Mouse (Mus musculus): ENCODE data around the gene Exoc4. TPM values are rescaled to one million over a fixed set of nuclear protein-coding genes. Genes with fewer than 3 reads are reported as not detected.

The Exoc4 gene
- polyA plus RNA-seq, 1 experiment from 2014 or later = 40.5 TPM

DNA sequence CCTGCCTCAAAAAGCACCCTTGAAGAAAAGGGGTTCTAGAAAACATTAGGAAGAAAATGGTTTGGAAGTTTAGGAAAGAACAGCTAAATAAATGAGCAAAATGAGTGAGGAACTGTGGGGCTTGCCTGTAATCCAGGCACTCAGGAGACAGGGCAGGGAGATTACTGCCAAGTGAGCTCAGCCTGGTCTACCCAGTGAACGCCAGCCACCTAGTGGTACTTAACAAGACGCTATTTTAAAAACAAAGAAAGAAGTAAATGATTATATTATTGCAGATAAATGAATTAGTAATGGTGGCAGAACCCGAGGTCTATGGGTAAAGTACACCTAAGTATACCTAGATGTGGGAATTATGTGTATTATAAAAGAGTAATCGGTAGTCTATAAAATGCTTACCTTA lies 651.7 kb downstream of the Exoc4 start:
- H3K4me2 ChIP-seq = no peak overlapping the region
- H3K9ac ChIP-seq = no peak overlapping the region
- no peaks in the 10 kb centered on the region for H3K9me3 ChIP-seq (replicated peaks)
- no peak overlapping the region for H3K27ac ChIP-seq (ENCODE audit: poor library complexity, severe bottlenecking)
- no peaks in the 10 kb centered on the region for H3K27me3 ChIP-seq (replicated peaks)
- peaks cover 16% of the 10 kb centered on the region; the same call in 1 of the 2 replicates for H3K4me1 ChIP-seq (replicated peaks)
- 59% methylated on average over 4 of the region's 4 CpGs for WGBS
- H3K4me3 ChIP-seq = no peak overlapping the region
- no peaks in the 10 kb centered on the region for H3K36me3 ChIP-seq
- ATAC-seq (ENCODE audit: insufficient number of reproducible peaks, low FRiP score) = no peak

DNA sequence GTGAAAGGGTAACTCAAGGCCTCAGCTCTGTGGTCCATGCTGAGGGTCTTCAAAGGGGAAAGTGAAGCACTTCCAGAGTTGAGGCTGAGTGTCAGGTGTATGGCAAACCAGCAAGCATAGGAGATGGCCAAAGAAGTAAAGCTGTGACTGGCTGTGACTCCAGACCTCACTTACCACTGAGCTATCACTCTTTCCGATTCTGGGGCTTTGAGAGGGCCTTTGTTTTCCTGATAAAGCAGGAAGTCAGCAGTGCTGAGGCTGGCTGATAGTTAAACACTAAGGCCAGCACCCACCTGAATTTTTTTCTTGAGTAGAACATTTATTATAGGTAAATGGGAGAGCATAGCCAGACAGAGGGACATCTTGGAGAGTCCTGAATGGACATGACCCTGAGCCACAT lies 656.2 kb downstream of the Exoc4 start:
- Histone ChIP-seq H3K9ac (no peak overlapping the region), H3K4me2 (no peak overlapping the region), H3K4me3 (no peak overlapping the region), H3K9me3 (replicated peaks) (no peaks in the 10 kb centered on the region), H3K27me3 (replicated peaks) (no peaks in the 10 kb centered on the region), H3K27ac (ENCODE audit: poor library complexity, severe bottlenecking) (no peak overlapping the region), H3K36me3 (no peaks in the 10 kb centered on the region), H3K4me1 (replicated peaks) (0 out of 2 replicates have a peak, but pooled peaks cover 4% of the 10 kb centered on the region)
- WGBS = 23% methylated on average over 1 of the region's 1 CpGs
- no peak for ATAC-seq (ENCODE audit: insufficient number of reproducible peaks, low FRiP score)

DNA sequence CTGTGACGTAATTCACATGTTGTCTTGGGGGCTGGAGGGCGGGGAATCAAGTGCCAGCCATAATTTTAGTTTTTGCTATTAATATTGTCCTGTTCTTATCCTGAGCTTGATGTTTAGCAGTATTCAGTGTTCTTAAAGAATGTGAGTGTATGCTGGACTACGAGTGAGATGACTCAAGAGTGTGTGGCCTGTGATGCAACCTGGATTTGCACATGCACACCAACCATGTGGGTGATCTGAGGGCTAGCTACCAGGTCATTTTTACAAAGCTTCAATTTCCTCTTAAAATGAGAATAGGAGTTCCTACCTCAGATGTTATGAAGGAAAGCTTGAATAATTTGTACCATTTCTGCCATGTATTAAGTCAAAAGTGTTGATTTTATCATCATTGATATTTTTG lies 661.8 kb downstream of the Exoc4 start:
- no peak overlapping the region for H3K4me3 ChIP-seq
- 79% methylated on average over 3 of the region's 3 CpGs for WGBS
- H3K4me1 ChIP-seq (replicated peaks) = peaks cover 17% of the 10 kb centered on the region
- H3K9ac ChIP-seq = no peak overlapping the region
- H3K4me2 ChIP-seq = no peak overlapping the region
- no peaks in the 10 kb centered on the region for H3K27me3 ChIP-seq (replicated peaks)
- no peaks in the 10 kb centered on the region for H3K9me3 ChIP-seq (replicated peaks)
- no peak overlapping the region for H3K27ac ChIP-seq (ENCODE audit: poor library complexity, severe bottlenecking)
- H3K36me3 ChIP-seq = no peaks in the 10 kb centered on the region
- ATAC-seq (ENCODE audit: insufficient number of reproducible peaks, low FRiP score) = no peak

DNA sequence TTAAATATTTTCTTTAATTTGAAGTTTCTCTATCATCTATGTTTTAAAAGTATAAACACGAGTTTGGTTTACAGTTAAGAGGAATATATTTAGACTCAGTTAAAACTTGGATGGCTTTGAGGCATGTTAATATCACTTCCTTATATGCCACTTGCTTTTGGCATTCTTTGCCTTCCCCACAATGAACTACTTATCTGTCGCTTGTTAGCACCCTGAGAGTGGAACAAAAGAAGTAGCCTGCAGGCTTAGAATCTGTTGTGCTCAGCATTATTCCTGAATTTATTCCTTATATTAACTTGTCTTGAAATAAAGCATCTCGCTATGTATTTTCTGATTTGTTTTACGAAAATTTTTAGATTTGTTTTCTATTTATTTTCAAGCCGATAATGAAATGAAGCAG lies 664.2 kb downstream of the Exoc4 start:
- Histone ChIP-seq H3K4me1 (replicated peaks) (peaks cover 17% of the 10 kb centered on the region), H3K36me3 (no peaks in the 10 kb centered on the region), H3K9me3 (replicated peaks) (no peaks in the 10 kb centered on the region), H3K4me2 (no peak overlapping the region), H3K27me3 (replicated peaks) (no peaks in the 10 kb centered on the region), H3K4me3 (no peak overlapping the region), H3K27ac (ENCODE audit: poor library complexity, severe bottlenecking) (peak overlapping the region; percentile 52; the same call in 1 of the 2 replicates), H3K9ac (no peak overlapping the region)
- 55% methylated on average over 5 of the region's 5 CpGs for WGBS
- no peak for ATAC-seq (ENCODE audit: insufficient number of reproducible peaks, low FRiP score)

DNA sequence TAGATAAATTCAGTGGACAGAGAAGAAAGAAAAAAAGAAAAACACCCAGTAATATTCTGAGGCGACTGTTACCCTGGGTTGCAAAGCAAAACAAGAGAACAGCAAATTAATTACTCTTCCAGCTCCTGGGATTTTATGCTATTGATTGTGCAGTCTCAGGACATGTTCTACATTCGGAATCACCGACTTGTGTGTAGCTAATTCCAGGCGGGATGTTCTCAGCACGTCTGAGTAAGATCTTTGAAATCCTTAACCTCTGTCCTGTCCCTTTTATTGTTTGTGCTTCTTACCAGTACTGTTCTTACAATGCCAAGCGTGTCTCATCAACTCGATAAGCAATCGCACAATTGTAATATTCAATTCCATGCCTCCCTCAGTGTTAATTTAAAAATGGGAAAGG lies 664.6 kb downstream of the Exoc4 start:
- no peaks in the 10 kb centered on the region for H3K9me3 ChIP-seq (replicated peaks)
- H3K9ac ChIP-seq = no peak overlapping the region
- peaks cover 17% of the 10 kb centered on the region for H3K4me1 ChIP-seq (replicated peaks)
- no peak overlapping the region for H3K4me3 ChIP-seq
- 71% methylated on average over 8 of the region's 8 CpGs for WGBS
- H3K4me2 ChIP-seq = no peak overlapping the region
- no peak for ATAC-seq (ENCODE audit: insufficient number of reproducible peaks, low FRiP score)
- no peaks in the 10 kb centered on the region for H3K36me3 ChIP-seq
- H3K27ac ChIP-seq (ENCODE audit: poor library complexity, severe bottlenecking) = no peak overlapping the region; the same call in 1 of the 2 replicates
- H3K27me3 ChIP-seq (replicated peaks) = no peaks in the 10 kb centered on the region

DNA sequence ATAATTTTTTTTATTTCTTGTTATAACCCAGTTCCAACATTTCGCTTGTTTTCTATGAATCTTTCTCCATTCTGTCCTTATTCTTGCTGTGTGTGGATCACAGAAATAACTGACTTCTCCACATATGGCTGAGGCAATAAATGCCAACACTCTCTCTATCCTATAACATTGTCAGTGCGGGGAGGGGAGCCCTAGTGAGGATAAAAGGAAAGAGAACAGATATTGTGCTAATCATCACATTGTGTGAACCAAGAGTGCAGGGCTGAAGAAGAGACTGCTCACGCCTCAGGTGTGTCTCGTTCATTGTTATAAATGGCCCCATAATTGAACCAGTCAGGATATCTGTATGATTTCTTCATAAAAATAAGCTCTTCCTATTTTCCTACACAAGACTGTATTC lies 665.1 kb downstream of the Exoc4 start:
- Histone ChIP-seq H3K4me1 (replicated peaks) (peaks cover 17% of the 10 kb centered on the region), H3K9me3 (replicated peaks) (no peaks in the 10 kb centered on the region), H3K4me3 (no peak overlapping the region), H3K4me2 (no peak overlapping the region), H3K27me3 (replicated peaks) (no peaks in the 10 kb centered on the region), H3K9ac (no peak overlapping the region), H3K36me3 (no peaks in the 10 kb centered on the region), H3K27ac (ENCODE audit: poor library complexity, severe bottlenecking) (no peak overlapping the region)
- WGBS = 85% methylated on average over 4 of the region's 4 CpGs
- no peak for ATAC-seq (ENCODE audit: insufficient number of reproducible peaks, low FRiP score)

DNA sequence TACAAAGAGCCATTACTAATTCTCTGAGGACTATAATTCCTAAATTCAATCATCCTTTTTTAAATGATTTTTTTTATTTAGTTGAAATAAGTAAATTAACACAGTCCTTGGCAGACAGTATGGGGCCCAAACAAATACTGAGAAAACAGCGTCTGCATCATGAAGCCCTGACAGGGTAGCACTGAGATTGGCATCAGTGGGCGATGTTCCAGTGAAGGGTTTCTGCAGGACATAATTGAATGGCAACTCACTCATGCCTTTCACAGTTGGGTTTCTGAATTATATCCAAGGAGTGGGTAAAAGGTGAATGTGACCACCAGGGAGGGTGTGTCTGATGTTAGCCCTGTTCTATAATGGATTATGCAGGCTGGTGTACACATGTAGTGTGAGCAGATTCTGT lies 674.7 kb downstream of the Exoc4 start:
- Histone ChIP-seq H3K4me1 (replicated peaks) (no peaks in the 10 kb centered on the region), H3K36me3 (peaks cover 6% of the 10 kb centered on the region), H3K27ac (ENCODE audit: poor library complexity, severe bottlenecking) (no peak overlapping the region), H3K4me3 (no peak overlapping the region), H3K9me3 (replicated peaks) (no peaks in the 10 kb centered on the region), H3K27me3 (replicated peaks) (no peaks in the 10 kb centered on the region), H3K4me2 (no peak overlapping the region), H3K9ac (no peak overlapping the region)
- WGBS = 90% methylated on average over 2 of the region's 2 CpGs
- no peak for ATAC-seq (ENCODE audit: insufficient number of reproducible peaks, low FRiP score)

DNA sequence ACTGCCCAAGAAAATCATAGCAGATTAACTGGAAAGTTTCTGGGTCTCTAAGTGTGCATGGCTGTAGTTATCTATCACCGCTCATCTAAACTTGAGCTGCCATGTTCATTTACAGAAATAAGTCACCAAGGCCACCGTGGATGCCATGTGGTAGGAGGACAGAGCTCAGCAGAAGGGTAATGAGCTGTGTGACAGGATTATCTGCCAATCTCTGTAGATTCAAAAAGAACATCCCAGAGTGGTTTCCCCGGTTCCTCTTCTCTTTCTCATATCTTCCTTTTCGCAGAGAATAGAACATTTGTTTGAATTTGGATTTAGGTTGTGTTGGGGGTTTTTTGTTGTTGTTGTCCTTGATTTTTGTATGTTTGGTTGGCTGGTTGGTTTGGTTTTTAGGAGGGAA lies 676.0 kb downstream of the Exoc4 start:
- Histone ChIP-seq H3K4me3 (no peak overlapping the region), H3K9ac (no peak overlapping the region), H3K27me3 (replicated peaks) (no peaks in the 10 kb centered on the region), H3K36me3 (peaks cover 6% of the 10 kb centered on the region), H3K9me3 (replicated peaks) (no peaks in the 10 kb centered on the region), H3K4me2 (no peak overlapping the region), H3K27ac (ENCODE audit: poor library complexity, severe bottlenecking) (no peak overlapping the region), H3K4me1 (replicated peaks) (peaks cover 5% of the 10 kb centered on the region; the same call in 1 of the 2 replicates)
- 88% methylated on average over 4 of the region's 4 CpGs for WGBS
- ATAC-seq (ENCODE audit: insufficient number of reproducible peaks, low FRiP score) = no peak

DNA sequence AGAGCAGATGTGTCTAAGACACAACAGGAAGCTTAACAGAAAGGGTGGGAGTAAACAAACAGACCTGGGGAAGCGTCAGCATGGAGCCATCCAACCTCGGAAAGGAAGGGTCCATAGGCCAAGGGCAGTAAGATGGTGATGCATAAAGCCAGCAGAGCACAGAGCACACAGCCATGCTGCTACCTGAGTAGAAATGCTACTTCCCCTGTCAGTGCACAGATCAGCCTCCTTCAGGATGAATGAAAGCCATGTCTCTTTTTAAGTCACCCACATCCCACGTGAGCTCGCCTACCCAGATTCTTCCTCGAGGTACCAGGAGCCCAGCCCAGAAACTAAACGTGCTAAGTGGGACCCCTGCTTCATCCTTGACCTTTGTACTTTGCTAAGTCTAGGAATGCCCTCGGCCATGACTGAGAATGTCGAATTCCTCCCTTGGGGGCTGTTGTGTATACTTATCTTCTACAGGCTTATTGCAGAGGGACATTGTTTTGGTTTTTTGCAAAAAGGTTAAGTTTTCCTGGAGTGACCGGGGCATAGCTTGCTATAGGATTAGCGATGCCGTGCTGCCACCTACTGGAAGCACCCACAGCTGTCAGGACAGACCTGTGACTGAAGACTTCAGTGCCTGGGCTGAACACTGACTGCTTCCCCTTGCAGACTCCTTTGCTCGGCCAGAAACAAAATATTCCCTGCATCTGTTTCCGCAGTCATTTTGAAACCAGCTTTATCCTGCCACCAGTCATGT lies 680.6 kb downstream of the Exoc4 start:
- Histone ChIP-seq H3K27me3 (replicated peaks) (no peaks in the 10 kb centered on the region), H3K4me2 (0 out of 2 replicates have a peak overlapping the region, but pooled peaks have one; percentile 13), H3K36me3 (no peaks in the 10 kb centered on the region), H3K4me3 (no peak overlapping the region), H3K4me1 (replicated peaks) (peaks cover 8% of the 10 kb centered on the region; the same call in 1 of the 2 replicates), H3K9ac (no peak overlapping the region), H3K9me3 (replicated peaks) (no peaks in the 10 kb centered on the region), H3K27ac (ENCODE audit: poor library complexity, severe bottlenecking) (no peak overlapping the region)
- 21% methylated on average over 13 of the region's 13 CpGs for WGBS
- peak; percentile 75; the same call in 1 of the 2 replicates for ATAC-seq (ENCODE audit: insufficient number of reproducible peaks, low FRiP score)

DNA sequence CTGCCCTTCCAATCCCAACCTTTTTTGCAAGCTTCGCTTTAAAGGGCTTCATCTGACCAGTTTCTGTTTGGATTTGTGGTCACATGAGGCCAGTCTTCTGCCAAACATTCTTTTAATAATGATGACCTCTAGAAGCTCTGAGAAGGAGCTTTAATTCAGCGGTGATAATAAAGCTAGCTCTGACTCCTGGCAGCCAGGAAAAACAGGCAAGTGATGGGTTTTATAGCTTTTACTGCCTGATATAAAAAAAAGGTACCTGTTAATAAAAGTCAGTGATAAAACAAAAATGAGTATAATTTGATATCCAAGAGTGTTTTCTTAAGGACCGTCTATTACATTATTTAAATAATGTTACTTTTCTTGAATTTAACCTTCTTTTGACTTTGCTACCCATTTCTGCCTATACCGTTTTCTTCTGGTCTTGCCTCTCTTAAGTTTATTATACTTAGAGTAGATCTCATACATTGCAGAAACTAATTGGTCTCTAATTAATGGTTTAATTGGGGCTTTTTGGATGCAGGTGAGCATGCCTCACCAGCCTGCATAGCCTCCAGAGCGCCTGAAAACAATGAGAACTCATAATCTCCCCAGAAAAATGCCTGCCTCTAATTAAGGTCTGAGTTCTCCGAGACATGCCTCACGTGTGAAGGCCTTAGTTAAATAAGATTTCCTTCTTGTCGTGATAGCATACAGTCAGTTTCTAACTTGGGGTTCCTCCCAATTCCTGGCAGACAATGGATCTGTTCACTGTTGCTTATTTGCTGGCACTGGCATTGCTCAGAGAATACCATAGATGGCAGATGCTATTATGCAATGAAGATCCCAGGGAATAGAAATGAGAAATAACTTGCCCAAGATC lies 681.4 kb downstream of the Exoc4 start:
- Histone ChIP-seq H3K27ac (ENCODE audit: poor library complexity, severe bottlenecking) (no peak overlapping the region), H3K4me3 (no peak overlapping the region), H3K9me3 (replicated peaks) (no peaks in the 10 kb centered on the region), H3K36me3 (no peaks in the 10 kb centered on the region), H3K27me3 (replicated peaks) (no peaks in the 10 kb centered on the region), H3K4me2 (no peak overlapping the region), H3K9ac (no peak overlapping the region), H3K4me1 (replicated peaks) (peaks cover 8% of the 10 kb centered on the region; the same call in 1 of the 2 replicates)
- ATAC-seq (ENCODE audit: insufficient number of reproducible peaks, low FRiP score) = no peak
- 75% methylated on average over 8 of the region's 8 CpGs for WGBS

DNA sequence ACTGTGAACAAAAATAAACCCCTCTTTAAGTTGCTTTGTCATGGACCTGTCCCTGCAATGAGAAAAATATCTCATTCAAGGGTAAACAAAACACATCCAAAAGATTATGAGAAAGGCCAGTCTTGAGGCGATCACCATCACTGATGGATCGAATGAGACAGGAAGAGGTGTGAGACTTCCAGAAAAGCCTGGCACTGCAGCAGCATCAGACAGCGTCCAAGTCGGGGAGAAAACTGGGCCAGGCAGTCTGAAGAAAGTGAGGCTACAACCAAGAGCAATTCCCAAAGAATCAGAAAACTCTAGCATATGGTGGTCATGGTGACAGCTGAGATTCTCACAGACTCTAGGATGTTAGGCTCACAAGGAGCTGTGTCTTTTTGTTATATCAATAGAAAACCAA lies 689.0 kb downstream of the Exoc4 start:
- Histone ChIP-seq H3K9me3 (replicated peaks) (no peaks in the 10 kb centered on the region), H3K27ac (ENCODE audit: poor library complexity, severe bottlenecking) (no peak overlapping the region), H3K4me2 (no peak overlapping the region), H3K9ac (no peak overlapping the region), H3K4me1 (replicated peaks) (peaks cover 20% of the 10 kb centered on the region), H3K27me3 (replicated peaks) (no peaks in the 10 kb centered on the region), H3K36me3 (no peaks in the 10 kb centered on the region), H3K4me3 (no peak overlapping the region)
- no peak for ATAC-seq (ENCODE audit: insufficient number of reproducible peaks, low FRiP score)
- WGBS = 89% methylated on average over 4 of the region's 4 CpGs
